Mouse (Mus musculus): ENCODE results near the gene Cfb. TPM values are rescaled to one million over a fixed set of nuclear protein-coding genes. Genes with fewer than 3 reads are reported as not detected.

Gene Cfb
- polyA plus RNA-seq (2014; fragmentation: Illumina TruSeq; extraction: RNeasy Lipid Tissue Mini Kit (QIAGEN cat#74804); ENCODE audit: low read depth, low replicate concordance), result 1.3 TPM

GRCm38 (mm10) chr17:34862416-34863081 is at the start of gene Cfb:
Gene Cfb (minus strand): TSS chr17:34862518.

GRCm38 (mm10) chr17:34898160-34898586 is 35.9 kb upstream of the Cfb start, which contains the start of the genes C2 and Ehmt2:
Gene C2 (minus strand): TSS chr17:34898265.
Gene Ehmt2 (plus strand): TSS chr17:34898469.

GRCm38 (mm10) chr17:34881683-34882310 is 19.5 kb upstream of the Cfb start, which contains the start of gene Gm20547:
Gene Gm20547 (minus strand): TSS chr17:34882042.

GRCm38 (mm10) chr17:34879336-34879879 is 17.1 kb upstream of the Cfb start, which contains the start of gene Zbtb12:
Gene Zbtb12 (plus strand): TSS chr17:34879483.

GRCm38 (mm10) chr17:34849722-34850516 is 12.4 kb downstream of the Cfb start, which contains the start of the genes Skiv2l and Nelfe:
Gene Skiv2l (minus strand): TSS chr17:34850210.
Gene Nelfe (plus strand): TSS chr17:34850391.

GRCm38 (mm10) chr17:34836856-34837221 is 25.5 kb downstream of the Cfb start, which contains the start of the genes Stk19 and Dxo:
Gene Stk19 (minus strand): TSS chr17:34836945.
Gene Dxo (plus strand): TSS chr17:34837019.

Other genes with a start within 250 kb of the Cfb start
- not detected for gene Egfl8, start 246.5 kb downstream of the Cfb start, polyA plus RNA-seq (2014; fragmentation: Illumina TruSeq; extraction: RNeasy Lipid Tissue Mini Kit (QIAGEN cat#74804); ENCODE audit: low read depth, low replicate concordance)
- gene Ppt2, start 234.0 kb downstream of the Cfb start, polyA plus RNA-seq (2014; fragmentation: Illumina TruSeq; extraction: RNeasy Lipid Tissue Mini Kit (QIAGEN cat#74804); ENCODE audit: low read depth, low replicate concordance), result 5.6 TPM
- gene Prrt1, start 233.0 kb downstream of the Cfb start, polyA plus RNA-seq (2014; fragmentation: Illumina TruSeq; extraction: RNeasy Lipid Tissue Mini Kit (QIAGEN cat#74804); ENCODE audit: low read depth, low replicate concordance), result 3.4 TPM
- 4.7 TPM for gene Fkbpl, start 217.8 kb downstream of the Cfb start, polyA plus RNA-seq (2014; fragmentation: Illumina TruSeq; extraction: RNeasy Lipid Tissue Mini Kit (QIAGEN cat#74804); ENCODE audit: low read depth, low replicate concordance)
- 2.6 TPM for gene Atf6b, start 215.4 kb downstream of the Cfb start, polyA plus RNA-seq (2014; fragmentation: Illumina TruSeq; extraction: RNeasy Lipid Tissue Mini Kit (QIAGEN cat#74804); ENCODE audit: low read depth, low replicate concordance)
- gene Tnxb, start 192.0 kb downstream of the Cfb start, polyA plus RNA-seq (2014; fragmentation: Illumina TruSeq; extraction: RNeasy Lipid Tissue Mini Kit (QIAGEN cat#74804); ENCODE audit: low read depth, low replicate concordance), result 0.17 TPM
- 9.4 TPM for gene C4b, start 118.6 kb downstream of the Cfb start, polyA plus RNA-seq (2014; fragmentation: Illumina TruSeq; extraction: RNeasy Lipid Tissue Mini Kit (QIAGEN cat#74804); ENCODE audit: low read depth, low replicate concordance)
- 560 TPM for gene Cyp21a1, start 58.0 kb downstream of the Cfb start, polyA plus RNA-seq (2014; fragmentation: Illumina TruSeq; extraction: RNeasy Lipid Tissue Mini Kit (QIAGEN cat#74804); ENCODE audit: low read depth, low replicate concordance)
- 11.5 TPM for gene Stk19, start 25.6 kb downstream of the Cfb start, polyA plus RNA-seq (2014; fragmentation: Illumina TruSeq; extraction: RNeasy Lipid Tissue Mini Kit (QIAGEN cat#74804); ENCODE audit: low read depth, low replicate concordance)
- 3.9 TPM for gene Dxo, start 25.5 kb downstream of the Cfb start, polyA plus RNA-seq (2014; fragmentation: Illumina TruSeq; extraction: RNeasy Lipid Tissue Mini Kit (QIAGEN cat#74804); ENCODE audit: low read depth, low replicate concordance)
- gene Skiv2l, start 12.3 kb downstream of the Cfb start, polyA plus RNA-seq (2014; fragmentation: Illumina TruSeq; extraction: RNeasy Lipid Tissue Mini Kit (QIAGEN cat#74804); ENCODE audit: low read depth, low replicate concordance), result 3.8 TPM
- 2.9 TPM for gene Nelfe, start 12.1 kb downstream of the Cfb start, polyA plus RNA-seq (2014; fragmentation: Illumina TruSeq; extraction: RNeasy Lipid Tissue Mini Kit (QIAGEN cat#74804); ENCODE audit: low read depth, low replicate concordance)
- gene Zbtb12, start 17.0 kb upstream of the Cfb start, polyA plus RNA-seq (2014; fragmentation: Illumina TruSeq; extraction: RNeasy Lipid Tissue Mini Kit (QIAGEN cat#74804); ENCODE audit: low read depth, low replicate concordance), result 2.7 TPM
- 1.3 TPM for gene Gm20547, start 19.5 kb upstream of the Cfb start, polyA plus RNA-seq (2014; fragmentation: Illumina TruSeq; extraction: RNeasy Lipid Tissue Mini Kit (QIAGEN cat#74804); ENCODE audit: low read depth, low replicate concordance)
- gene C2, start 35.7 kb upstream of the Cfb start, polyA plus RNA-seq (2014; fragmentation: Illumina TruSeq; extraction: RNeasy Lipid Tissue Mini Kit (QIAGEN cat#74804); ENCODE audit: low read depth, low replicate concordance), result 20.2 TPM
- gene Ehmt2, start 36.0 kb upstream of the Cfb start, polyA plus RNA-seq (2014; fragmentation: Illumina TruSeq; extraction: RNeasy Lipid Tissue Mini Kit (QIAGEN cat#74804); ENCODE audit: low read depth, low replicate concordance), result 10.5 TPM
- gene Slc44a4, start 51.9 kb upstream of the Cfb start, polyA plus RNA-seq (2014; fragmentation: Illumina TruSeq; extraction: RNeasy Lipid Tissue Mini Kit (QIAGEN cat#74804); ENCODE audit: low read depth, low replicate concordance), result not detected
- 3.5 TPM for gene Neu1, start 68.7 kb upstream of the Cfb start, polyA plus RNA-seq (2014; fragmentation: Illumina TruSeq; extraction: RNeasy Lipid Tissue Mini Kit (QIAGEN cat#74804); ENCODE audit: low read depth, low replicate concordance)
- gene Hspa1b, start 96.7 kb upstream of the Cfb start, polyA plus RNA-seq (2014; fragmentation: Illumina TruSeq; extraction: RNeasy Lipid Tissue Mini Kit (QIAGEN cat#74804); ENCODE audit: low read depth, low replicate concordance), result 46.5 TPM
- not detected for gene Gm20481, start 107.4 kb upstream of the Cfb start, polyA plus RNA-seq (2014; fragmentation: Illumina TruSeq; extraction: RNeasy Lipid Tissue Mini Kit (QIAGEN cat#74804); ENCODE audit: low read depth, low replicate concordance)
- gene Hspa1a, start 109.6 kb upstream of the Cfb start, polyA plus RNA-seq (2014; fragmentation: Illumina TruSeq; extraction: RNeasy Lipid Tissue Mini Kit (QIAGEN cat#74804); ENCODE audit: low read depth, low replicate concordance), result 23.9 TPM
- gene Hspa1l, start 110.2 kb upstream of the Cfb start, polyA plus RNA-seq (2014; fragmentation: Illumina TruSeq; extraction: RNeasy Lipid Tissue Mini Kit (QIAGEN cat#74804); ENCODE audit: low read depth, low replicate concordance), result not detected
- 9.4 TPM for gene Lsm2, start 119.3 kb upstream of the Cfb start, polyA plus RNA-seq (2014; fragmentation: Illumina TruSeq; extraction: RNeasy Lipid Tissue Mini Kit (QIAGEN cat#74804); ENCODE audit: low read depth, low replicate concordance)
- 10.7 TPM for gene Vars, start 138.5 kb upstream of the Cfb start, polyA plus RNA-seq (2014; fragmentation: Illumina TruSeq; extraction: RNeasy Lipid Tissue Mini Kit (QIAGEN cat#74804); ENCODE audit: low read depth, low replicate concordance)
- not detected for gene Vwa7, start 154.1 kb upstream of the Cfb start, polyA plus RNA-seq (2014; fragmentation: Illumina TruSeq; extraction: RNeasy Lipid Tissue Mini Kit (QIAGEN cat#74804); ENCODE audit: low read depth, low replicate concordance)
- not detected for gene Sapcd1, start 165.5 kb upstream of the Cfb start, polyA plus RNA-seq (2014; fragmentation: Illumina TruSeq; extraction: RNeasy Lipid Tissue Mini Kit (QIAGEN cat#74804); ENCODE audit: low read depth, low replicate concordance)
- gene Msh5, start 184.2 kb upstream of the Cfb start, polyA plus RNA-seq (2014; fragmentation: Illumina TruSeq; extraction: RNeasy Lipid Tissue Mini Kit (QIAGEN cat#74804); ENCODE audit: low read depth, low replicate concordance), result not detected
- 23.6 TPM for gene Clic1, start 187.4 kb upstream of the Cfb start, polyA plus RNA-seq (2014; fragmentation: Illumina TruSeq; extraction: RNeasy Lipid Tissue Mini Kit (QIAGEN cat#74804); ENCODE audit: low read depth, low replicate concordance)
- not detected for gene Ddah2, start 196.5 kb upstream of the Cfb start, polyA plus RNA-seq (2014; fragmentation: Illumina TruSeq; extraction: RNeasy Lipid Tissue Mini Kit (QIAGEN cat#74804); ENCODE audit: low read depth, low replicate concordance)
- gene Ly6g6c, start 202.9 kb upstream of the Cfb start, polyA plus RNA-seq (2014; fragmentation: Illumina TruSeq; extraction: RNeasy Lipid Tissue Mini Kit (QIAGEN cat#74804); ENCODE audit: low read depth, low replicate concordance), result not detected
- gene Mpig6b, start 203.7 kb upstream of the Cfb start, polyA plus RNA-seq (2014; fragmentation: Illumina TruSeq; extraction: RNeasy Lipid Tissue Mini Kit (QIAGEN cat#74804); ENCODE audit: low read depth, low replicate concordance), result not detected
- not detected for gene Ly6g6e, start 214.4 kb upstream of the Cfb start, polyA plus RNA-seq (2014; fragmentation: Illumina TruSeq; extraction: RNeasy Lipid Tissue Mini Kit (QIAGEN cat#74804); ENCODE audit: low read depth, low replicate concordance)
- gene Ly6g6d, start 215.5 kb upstream of the Cfb start, polyA plus RNA-seq (2014; fragmentation: Illumina TruSeq; extraction: RNeasy Lipid Tissue Mini Kit (QIAGEN cat#74804); ENCODE audit: low read depth, low replicate concordance), result not detected
- not detected for gene Ly6g6f, start 223.1 kb upstream of the Cfb start, polyA plus RNA-seq (2014; fragmentation: Illumina TruSeq; extraction: RNeasy Lipid Tissue Mini Kit (QIAGEN cat#74804); ENCODE audit: low read depth, low replicate concordance)
- gene Abhd16a, start 226.7 kb upstream of the Cfb start, polyA plus RNA-seq (2014; fragmentation: Illumina TruSeq; extraction: RNeasy Lipid Tissue Mini Kit (QIAGEN cat#74804); ENCODE audit: low read depth, low replicate concordance), result 4.8 TPM
- not detected for gene Ly6g5c, start 245.8 kb upstream of the Cfb start, polyA plus RNA-seq (2014; fragmentation: Illumina TruSeq; extraction: RNeasy Lipid Tissue Mini Kit (QIAGEN cat#74804); ENCODE audit: low read depth, low replicate concordance)